26 mouse cellular contexts compared by ENCODE assay signal in genomic region chr12:72750606-72751005, GRCm38 (mm10). TPM values are rescaled to one million over a fixed set of nuclear protein-coding genes. Genes with fewer than 3 reads are reported as not detected.
DNase-seq lines count a peak whose midpoint lies in the region; ATAC-seq and TF ChIP-seq lines count a peak whose summit lies in the region.
"Had no signal": no experiment of that assay in that cellular context is flagged by ENCODE, and none has a peak within 500 bp of the region (broad histone marks: within the 10 kb centered on the region; RNA-seq: fewer than 3 reads in every experiment).

No protein-coding gene starts in this region.

- peak overlapping the region; percentile 71; the same call in 1 of the 2 replicates for H3K27ac ChIP-seq in liver, adult 2 months (replicated peaks; ENCODE audit: insufficient read depth, low read depth, low read length)
- H3K27ac ChIP-seq in heart, embryonic 15.5 days: peak overlapping the region; percentile 49
- H3K27ac ChIP-seq: embryonic facial prominence, embryonic 10.5 days; forebrain, embryonic 15.5 days; hindbrain, embryonic 15.5 days; limb, embryonic 13.5 days; liver, embryonic 14.5 days; neural tube, embryonic 12.5 days had no signal

- H3K4me1 ChIP-seq in liver, adult 2 months (ENCODE audit: control insufficient read depth, insufficient read depth, low read length): peaks cover 8% of the 10 kb centered on the region
- H3K4me1 ChIP-seq in heart, embryonic 15.5 days (replicated peaks): peaks cover 8% of the 10 kb centered on the region
- H3K4me1 ChIP-seq: forebrain, embryonic 15.5 days; hindbrain, embryonic 15.5 days; limb, embryonic 13.5 days; neural tube, embryonic 12.5 days had no signal

- H3K9ac ChIP-seq in liver, adult 2 months (ENCODE audit: low read depth, low read length): no peak overlapping the region
- no peak overlapping the region for H3K9ac ChIP-seq in heart, embryonic 15.5 days
- H3K9ac ChIP-seq: forebrain, embryonic 15.5 days; hindbrain, embryonic 15.5 days; limb, embryonic 13.5 days; liver, embryonic 14.5 days; lung, embryonic 14.5 days; neural tube, embryonic 12.5 days had no signal

- no peak overlapping the region for H3K4me3 ChIP-seq in liver, adult 2 months (ENCODE audit: insufficient read depth, low read depth, low read length)
- H3K4me3 ChIP-seq in heart, embryonic 15.5 days: no peak overlapping the region
- H3K4me3 ChIP-seq: embryonic facial prominence, embryonic 10.5 days; forebrain, embryonic 15.5 days; hindbrain, embryonic 15.5 days; limb, embryonic 13.5 days; megakaryocyte, embryonic 14.5 days; neural tube, embryonic 12.5 days had no signal

- H3K27me3 ChIP-seq in liver, adult 2 months (ENCODE audit: control insufficient read depth, insufficient read depth, low read length): no peaks in the 10 kb centered on the region
- H3K27me3 ChIP-seq in heart, embryonic 15.5 days: no peaks in the 10 kb centered on the region
- H3K27me3 ChIP-seq: forebrain, embryonic 15.5 days; hindbrain, embryonic 15.5 days; limb, embryonic 13.5 days; megakaryocyte, embryonic 14.5 days; neural tube, embryonic 12.5 days had no signal

- no peaks in the 10 kb centered on the region for H3K9me3 ChIP-seq in heart, embryonic 15.5 days (replicated peaks)
- H3K9me3 ChIP-seq: embryonic facial prominence, embryonic 10.5 days; forebrain, embryonic 15.5 days; hindbrain, embryonic 15.5 days; limb, embryonic 13.5 days; megakaryocyte, embryonic 14.5 days; neural tube, embryonic 12.5 days had no signal

- no peak for TF ChIP-seq CTCF in liver, adult 2 months (IDR thresholded peaks at IDR 0.05; ENCODE audit: low read depth, low read length)

- peak; percentile 43 to 81 for DNase-seq in adrenal gland, adult (ENCODE audit: inconsistent age in 2 of 2, low spot score in 1 of 2)
- DNase-seq in adrenal gland, postnatal 25 days: no peak
- peak; percentile 96 for DNase-seq in liver, adult 2 months (ENCODE audit: extremely low read depth, low read depth, low spot score)
- no peak for DNase-seq in liver
- DNase-seq in gastrocnemius, postnatal 4 days (ENCODE audit: low spot score in 2 of 2): no peak
- no peak for DNase-seq in gastrocnemius, postnatal 25 days
- DNase-seq in cerebellum, adult 18-20 months: no peak
- DNase-seq: cerebellum, adult 11 months; cerebellum, postnatal 10 days; gastrocnemius, postnatal 10 days; kidney, adult 8-10 months; kidney, postnatal 10 days; lung, embryonic 14.5 days; lung, postnatal 36 days; midbrain, embryonic 14.5 days; retina, postnatal 1 day; right cerebral cortex, postnatal 25 days; spleen, adult 18-20 months had no signal

- no peaks in the 10 kb centered on the region for H3K79me2 ChIP-seq in liver, adult 2 months (ENCODE audit: control insufficient read depth, insufficient read depth, low read length)

- 0 out of 2 replicates have a peak, but pooled peaks have one; percentile 39 for ATAC-seq in heart, embryonic 15.5 days (replicated peaks; ENCODE audit: insufficient number of reproducible peaks, insufficient read depth, low FRiP score, low read depth)
- ATAC-seq: forebrain, embryonic 15.5 days had no signal

- TF ChIP-seq POLR2A in liver, adult 2 months (IDR thresholded peaks at IDR 0.05; ENCODE audit: extremely low read depth, insufficient read depth, low read length): no peak

- H3K4me2 ChIP-seq in heart, embryonic 15.5 days: no peak overlapping the region
- H3K4me2 ChIP-seq: forebrain, embryonic 15.5 days; hindbrain, embryonic 15.5 days; limb, embryonic 13.5 days; lung, embryonic 14.5 days; neural tube, embryonic 12.5 days had no signal

- 35% methylated on average over 2 of the region's 2 CpGs for WGBS in liver, adult 2 months
- 34% methylated on average over 2 of the region's 2 CpGs for WGBS in heart, embryonic 15.5 days

- no peaks in the 10 kb centered on the region for H3K36me3 ChIP-seq in liver, adult 2 months (ENCODE audit: control insufficient read depth, insufficient read depth, low read length)
- no peaks in the 10 kb centered on the region for H3K36me3 ChIP-seq in heart, embryonic 15.5 days
- H3K36me3 ChIP-seq: embryonic facial prominence, embryonic 10.5 days; forebrain, embryonic 15.5 days; hindbrain, embryonic 15.5 days; limb, embryonic 13.5 days; neural tube, embryonic 12.5 days had no signal

RNA-seq across cellular contexts. Expression of gene Ppm1a, which starts 6.6 kb away (rescaled TPM):
- total RNA-seq in adrenal gland, postnatal 25 days (2021): 271 and 295 TPM in 2 replicates
- 108 and 110 TPM in 2 replicates for total RNA-seq in liver, adult 2 months (2014; rRNA removed)
- 55.4 and 57.8 TPM in 2 replicates for polyA plus RNA-seq in liver, adult 2 months (2012; rRNA removed)
- polyA plus RNA-seq in heart, embryonic 15.5 days (2015; fragmentation: Nextera tagmentation; extraction: Ambion mirVana): 36.6 and 43.5 TPM in 2 replicates
- 100 to 1,000 TPM; 220 to 234 TPM for total RNA-seq in gastrocnemius, postnatal 4 days (2021)
- 100 to 1,000 TPM; 215 to 234 TPM for total RNA-seq in gastrocnemius, postnatal 25 days (2021)

Comparison
In these comparisons a context has a peak if more than half of its experiments do, and no peak if none do; other contexts are left out.
1. DNase-seq: peak in adrenal gland, adult (2 of 2) and liver, adult 2 months (single experiment); none in adrenal gland, postnatal 25 days (single experiment), liver (single experiment), gastrocnemius, postnatal 4 days (0 of 2), gastrocnemius, postnatal 25 days (single experiment) and cerebellum, adult 18-20 months (0 of 2).